Mouse (Mus musculus): ENCODE results near the gene Ifi204.
"Not testable (repeated sequence)": the region's sequence is repeated elsewhere in the genome, so short reads cannot be mapped to it uniquely, and the experiment has no call there.

The Ifi204 gene

GRCm38 (mm10) chr1:173766848-173767617 lies at the start of gene Ifi204:
Gene Ifi204, minus strand, starts transcription at chr1:173766943.
- peak; percentile 30 for DNase-seq

GRCm38 (mm10) chr1:173809294-173809693 lies 42.6 kb upstream of the Ifi204 start:
- not testable (repeated sequence) for DNase-seq

- peak; percentile 27 for DNase-seq
These were observed 36.0 kb upstream of the Ifi204 start for GRCm38 (mm10) chr1:173802689-173803281.

- DNase-seq: not testable (repeated sequence)
These were observed 35.5 kb upstream of the Ifi204 start for GRCm38 (mm10) chr1:173802207-173802606.

DNA sequence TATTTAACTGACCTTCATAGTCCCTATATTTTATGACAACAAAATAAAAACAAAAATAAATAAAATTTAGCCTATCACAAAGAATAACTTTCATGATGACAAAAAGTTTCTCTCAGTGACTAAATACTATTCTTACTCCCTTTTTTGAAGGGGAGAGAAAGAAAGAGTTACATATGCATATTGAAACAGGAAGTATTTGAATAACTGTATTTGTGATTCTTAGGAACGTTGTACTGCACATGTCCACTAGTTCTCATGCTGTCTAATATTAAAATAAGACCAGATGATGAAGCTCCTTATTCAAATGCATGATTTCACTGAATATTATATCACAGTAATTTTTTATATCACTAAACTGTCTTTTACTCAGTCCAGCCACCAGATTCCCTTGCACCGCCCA lies 35.0 kb upstream of the Ifi204 start:
- DNase-seq: not testable (repeated sequence)

DNA sequence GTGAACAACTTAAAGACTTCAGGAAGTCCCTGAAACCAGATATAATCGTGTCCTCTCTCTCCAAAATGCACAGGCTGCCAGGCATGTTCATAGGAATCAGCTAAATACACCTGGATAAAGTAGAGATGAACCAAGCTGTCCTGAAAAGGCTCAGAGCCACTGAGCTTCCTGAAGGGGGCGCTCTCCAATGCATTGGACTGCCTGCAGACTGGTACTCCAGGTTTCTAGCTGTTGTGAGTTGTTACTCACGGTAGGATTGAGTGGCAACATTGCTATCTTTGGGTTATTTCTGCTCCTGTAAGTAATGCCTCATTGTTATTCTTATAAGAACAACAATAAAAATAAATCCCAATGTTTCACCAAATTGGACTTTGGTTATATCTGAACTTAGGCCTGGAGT lies 6.7 kb upstream of the Ifi204 start:
- not testable (repeated sequence) for DNase-seq

GRCm38 (mm10) chr1:173760032-173760431 lies 6.7 kb downstream of the Ifi204 start:
- not testable (repeated sequence) for DNase-seq

DNA sequence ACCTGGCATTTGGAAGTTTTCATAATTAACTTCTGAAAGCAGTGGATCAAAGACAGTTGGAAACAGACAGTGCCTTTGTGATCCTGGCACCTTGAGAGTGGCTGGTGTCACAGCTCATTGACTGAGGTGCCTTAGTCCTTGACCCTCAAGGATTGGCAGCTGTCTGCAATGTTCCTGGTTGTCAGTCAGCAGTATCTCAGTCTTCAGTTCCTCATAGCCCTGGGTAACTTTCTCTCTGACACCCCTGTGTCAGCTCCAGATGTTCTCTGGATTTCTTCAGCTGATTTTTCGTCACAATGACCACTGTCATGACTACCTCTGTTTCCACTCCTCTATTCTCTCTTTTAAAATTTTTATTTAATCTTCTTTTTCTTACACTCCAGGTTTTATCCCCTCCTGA lies 24.5 kb downstream of the Ifi204 start:
- no peak for DNase-seq

DNA sequence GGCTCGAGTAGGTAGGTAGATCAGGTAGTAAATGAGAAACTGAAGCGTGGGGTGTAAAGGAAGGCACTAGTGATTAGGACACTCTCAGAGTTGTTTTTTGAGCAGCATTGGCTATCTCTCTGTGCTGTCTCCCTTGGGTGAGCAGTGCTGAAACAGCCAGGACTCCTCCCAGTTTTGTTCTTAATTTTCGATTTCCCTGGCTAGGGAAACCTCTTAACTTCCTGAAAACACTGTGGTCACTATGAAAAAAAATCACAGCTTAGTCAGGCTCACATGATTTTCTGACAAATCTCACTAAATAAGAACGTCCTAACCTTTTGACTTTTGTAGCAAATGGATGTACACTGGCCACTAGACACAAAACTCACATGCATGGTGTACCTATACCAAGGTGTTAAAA lies 25.1 kb downstream of the Ifi204 start, which contains the start of gene Ifi207:
Ifi207 (minus strand) TSS at position 92 of the 400 bp plus-strand sequence.
- DNase-seq: no peak

DNA sequence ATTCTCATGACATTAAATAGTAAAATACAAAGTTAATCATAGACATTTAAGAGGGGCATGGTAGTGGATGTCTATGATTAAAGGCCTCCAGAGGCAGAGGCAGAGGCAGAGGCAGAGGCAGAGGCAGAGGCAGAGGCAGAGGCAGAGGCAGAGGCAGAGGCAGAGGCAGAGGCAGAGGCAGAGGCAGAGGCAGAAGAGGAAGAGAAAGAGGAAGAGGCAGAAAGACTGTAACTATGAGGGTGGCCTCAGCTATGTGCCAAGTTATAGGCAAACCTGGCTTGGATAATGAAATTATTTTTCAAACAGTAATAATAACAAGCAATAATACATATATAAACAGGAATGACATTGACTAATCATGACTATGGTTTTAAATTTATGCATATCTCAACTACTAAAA lies 26.2 kb downstream of the Ifi204 start:
- DNase-seq: no peak

- DNase-seq: no peak
These were observed 29.8 kb downstream of the Ifi204 start for GRCm38 (mm10) chr1:173736986-173737385.

DNA sequence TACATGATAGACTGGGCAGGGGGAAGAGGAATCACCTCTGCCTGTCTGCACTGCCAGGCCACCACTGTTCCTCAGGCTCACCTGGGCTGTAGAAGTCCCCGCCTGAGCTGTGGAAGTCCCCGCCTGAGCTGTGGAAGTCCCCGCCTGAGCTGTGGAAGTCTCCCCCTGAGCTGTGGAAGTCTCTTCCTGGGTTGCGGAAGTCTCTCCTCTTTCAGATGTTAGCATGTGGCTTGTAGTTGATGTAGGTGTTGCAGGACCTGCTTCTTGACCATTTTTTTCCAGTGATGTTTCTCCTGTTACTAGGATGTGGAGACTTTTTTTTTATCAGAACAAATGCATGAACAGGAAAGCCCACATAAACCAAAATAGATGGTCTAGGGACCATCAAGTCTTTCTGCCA lies 31.7 kb downstream of the Ifi204 start:
- DNase-seq: not testable (repeated sequence)

GRCm38 (mm10) chr1:173733219-173733618 lies 33.5 kb downstream of the Ifi204 start:
- peak; percentile 3 for DNase-seq
